Mouse (Mus musculus) lung, adult 2 months (tissue): Measurements from ENCODE around the gene Kifc3. TPM values are rescaled to one million over a fixed set of nuclear protein-coding genes. Genes with fewer than 3 reads are reported as not detected.

Experiments used
- DNase-seq: peaks from one replicate; pipeline ENCODE4 v3.0.0; 2022
- H3K4me1 ChIP-seq: fragments of 200-500 bp; 2 replicates; pipeline ENCODE4 v1.6.1; 2011; ENCODE audit warnings: low read length; ENCODE audit not compliant: control insufficient read depth, insufficient read depth
- H3K4me3 ChIP-seq: fragments of 200-500 bp; replicated peaks from 2 replicates; pipeline ENCODE3; 2011; ENCODE audit warnings: low read depth, mild to moderate bottlenecking, control low read depth, low read length; ENCODE audit errors: extremely low read depth
- CTCF ChIP-seq: fragments of 200-500 bp; IDR thresholded peaks from 2 replicates; pipeline ENCODE4 v1.5.1; 2011; ENCODE audit warnings: mild to moderate bottlenecking, low read length, control low read depth; ENCODE audit not compliant: insufficient read depth
- POLR2A ChIP-seq: fragments of 200-500 bp; IDR thresholded peaks from 2 replicates; pipeline ENCODE4 v1.6.1; 2011; ENCODE audit warnings: low read depth, mild to moderate bottlenecking, control low read depth, low read length, borderline replicate concordance; ENCODE audit errors: extremely low read depth
- WGBS: fragments of 180-500 bp; shearing (Covaris S2); methylation state at CpG from one replicate; pipeline ENCODE4 v1.1.7; 2018; 5-methylcytosine and 5-hydroxymethylcytosine counted together
- polyA plus RNA-seq: library from polyadenylated mRNA; depleted of rRNA; stranded (reverse); fragments of >200 nt; gene quantifications from 2 replicates; pipeline ENCODE4 v1.2.3, GENCODE M21; 2012

The Kifc3 gene
- polyA plus RNA-seq, 1 experiment, result 93.2 TPM

DNA sequence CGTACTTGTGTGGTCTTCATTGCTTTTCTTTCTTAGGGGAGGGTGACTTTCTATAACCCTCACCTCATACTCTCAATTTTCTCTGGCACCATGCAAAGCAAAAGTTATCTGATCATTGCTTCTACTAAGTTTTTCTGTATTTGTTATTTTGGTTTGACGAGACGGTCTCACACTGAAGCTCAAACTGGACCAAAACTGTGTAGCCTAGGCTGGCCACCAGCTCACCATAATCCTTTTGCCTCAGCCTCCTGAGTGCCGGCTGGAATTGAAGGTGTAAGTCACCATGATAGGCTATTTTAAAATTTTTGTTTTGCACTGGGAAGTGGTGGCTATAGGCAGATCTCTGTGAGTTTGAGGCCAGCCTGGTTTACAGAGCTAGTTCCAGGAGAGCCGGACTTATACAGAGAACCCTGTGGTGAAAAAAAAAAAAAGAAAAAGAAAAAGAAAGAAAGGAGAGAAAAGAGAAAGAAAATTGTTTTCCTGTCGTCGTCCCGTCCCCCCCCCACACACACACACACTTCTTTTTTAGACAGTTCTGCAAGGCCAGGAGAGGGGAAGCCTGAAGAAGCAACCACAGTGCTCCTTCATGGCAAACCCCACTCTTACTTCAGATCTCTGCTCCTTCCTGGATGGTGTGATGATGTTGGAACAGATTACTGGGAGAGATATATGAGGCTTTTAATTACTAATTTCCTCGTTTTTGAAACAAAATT is 870 bp upstream of the Kifc3 start:
- no peaks in the 10 kb centered on the region for H3K4me1 ChIP-seq
- DNase-seq, result no peak
- no peak for TF ChIP-seq POLR2A
- 51% methylated on average over 9 of the region's 9 CpGs for WGBS
- H3K4me3 ChIP-seq, result no peak overlapping the region

DNA sequence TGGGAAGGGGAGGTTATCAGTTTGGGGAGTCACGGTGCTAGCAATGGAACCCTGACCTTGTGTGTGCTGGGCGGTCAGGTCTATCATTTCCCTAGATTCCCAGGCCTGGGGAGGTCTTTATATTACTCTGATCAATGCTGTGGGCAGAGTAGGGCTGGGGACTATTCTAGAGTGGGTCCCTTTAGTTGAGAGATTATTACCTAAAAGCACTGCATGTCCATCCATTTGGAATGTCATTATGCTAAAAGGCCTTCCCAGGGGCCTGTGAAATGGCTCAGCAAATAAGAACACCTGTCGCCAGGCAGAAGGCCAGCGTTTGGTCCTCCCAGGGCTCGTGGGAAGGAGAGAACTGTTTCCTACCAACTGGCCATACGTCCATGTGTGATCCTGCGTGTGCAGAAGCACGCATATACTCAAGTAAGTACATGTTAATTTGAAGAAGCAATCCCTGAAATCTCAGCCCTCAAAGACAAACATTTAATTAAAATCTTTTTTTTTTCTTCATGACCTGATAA is 499 bp downstream of the Kifc3 start:
- Histone ChIP-seq H3K4me3 (no peak overlapping the region), H3K4me1 (no peaks in the 10 kb centered on the region)
- no peak for DNase-seq
- TF ChIP-seq CTCF (no peak), POLR2A (no peak)
- 78% methylated on average over 8 of the region's 8 CpGs for WGBS

DNA sequence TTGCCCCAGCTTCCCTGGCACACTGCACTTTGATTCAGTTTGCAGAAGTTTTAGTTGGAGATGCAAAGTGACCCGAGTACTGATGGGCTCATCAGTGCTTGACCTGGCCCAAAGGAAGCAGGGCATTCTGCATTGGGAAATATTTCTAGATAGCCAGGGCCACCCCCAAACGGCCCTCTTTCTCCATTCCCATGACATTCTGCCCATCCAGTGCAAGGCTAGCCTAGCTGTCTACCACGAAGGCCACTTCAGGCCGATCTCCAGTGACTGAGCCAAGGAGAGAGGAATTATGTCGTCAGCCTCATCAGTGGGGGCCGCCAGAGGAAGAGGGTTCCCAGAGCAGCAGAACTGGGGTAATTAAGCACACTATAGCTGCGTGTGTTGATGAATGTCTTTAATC is 1.1 kb downstream of the Kifc3 start:
- no peaks in the 10 kb centered on the region for H3K4me1 ChIP-seq
- no peak overlapping the region for H3K4me3 ChIP-seq
- WGBS, result 66% methylated on average over 7 of the region's 7 CpGs
- no peak for DNase-seq
- TF ChIP-seq CTCF, result no peak

DNA sequence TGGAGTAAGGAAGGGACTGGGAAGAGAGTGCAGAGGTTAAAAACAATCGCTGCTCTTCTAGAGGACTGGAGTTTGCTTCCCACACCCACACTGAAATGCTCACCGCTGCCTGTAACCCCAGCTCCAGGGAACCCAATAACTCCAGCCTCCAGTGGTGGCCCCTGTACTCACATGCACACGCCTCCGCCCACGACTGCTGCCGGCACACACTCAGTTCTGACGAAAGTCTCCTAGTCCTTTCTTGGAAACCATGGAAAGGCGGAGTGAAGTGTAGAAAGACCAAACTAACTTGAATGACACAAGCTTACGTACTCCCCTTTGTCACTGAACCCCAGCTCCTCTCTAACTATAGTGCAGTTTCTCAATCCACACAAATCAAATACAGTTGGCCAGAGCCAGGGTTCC is 2.6 kb downstream of the Kifc3 start:
- DNase-seq, result no peak
- WGBS, result 69% methylated on average over 9 of the region's 9 CpGs
- Histone ChIP-seq H3K4me1 (no peaks in the 10 kb centered on the region), H3K4me3 (no peak overlapping the region)
- no peak for TF ChIP-seq POLR2A
- no peak for TF ChIP-seq CTCF

DNA sequence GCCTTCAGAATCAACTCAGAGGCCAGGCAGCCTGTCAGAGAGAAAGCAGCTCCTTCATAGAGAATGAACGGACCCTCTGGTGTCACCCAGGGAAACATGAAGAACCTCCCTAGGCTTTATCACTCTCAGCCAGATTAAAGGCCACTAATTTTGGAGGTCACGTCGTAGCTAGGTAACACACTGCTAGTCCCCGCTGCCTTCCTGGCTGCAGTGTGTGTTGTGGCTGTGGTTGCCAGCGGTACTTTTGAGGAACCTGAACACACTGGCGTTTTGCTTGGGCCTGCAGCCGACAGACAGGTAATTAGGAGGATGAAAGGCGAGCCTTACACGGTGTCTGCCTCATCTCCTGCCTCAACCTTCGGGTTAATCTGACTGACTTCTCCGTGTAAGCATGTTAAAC is 6.9 kb downstream of the Kifc3 start:
- no peaks in the 10 kb centered on the region for H3K4me1 ChIP-seq
- no peak for DNase-seq
- WGBS, result 67% methylated on average over 11 of the region's 11 CpGs
- TF ChIP-seq CTCF, result no peak
- TF ChIP-seq POLR2A, result no peak
- H3K4me3 ChIP-seq, result no peak overlapping the region

DNA sequence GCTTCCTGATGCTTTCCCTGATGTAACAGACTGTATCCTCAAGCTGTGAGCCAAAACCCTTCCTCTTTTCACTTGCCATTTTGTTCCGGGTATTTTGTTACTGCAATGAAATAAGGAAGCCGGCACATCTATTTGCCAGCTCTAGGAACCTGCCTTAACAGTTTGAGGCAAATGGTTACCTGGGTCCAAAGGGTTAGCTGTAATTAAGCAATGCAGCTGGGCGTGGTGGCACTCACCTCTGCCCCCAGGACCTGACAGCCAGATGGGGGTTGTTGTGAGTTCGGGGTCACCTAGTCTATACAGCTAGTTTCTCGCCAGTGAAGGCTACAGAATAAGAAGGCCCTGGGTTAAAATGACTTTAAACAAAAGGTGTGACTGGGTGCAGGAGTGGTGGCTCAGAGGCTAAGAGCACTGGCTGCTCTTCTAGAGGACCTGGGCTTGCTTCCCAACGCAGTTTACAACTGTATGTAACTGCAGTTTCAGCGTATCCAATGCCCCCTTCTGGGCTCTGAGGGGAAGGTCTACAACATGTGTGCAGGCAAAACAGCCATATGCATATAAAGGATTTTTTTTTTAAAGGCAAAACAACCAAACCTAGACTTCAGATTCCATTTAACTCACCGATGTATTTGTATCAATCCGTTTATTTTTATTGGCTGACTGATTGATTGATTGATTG is 11.0 kb downstream of the Kifc3 start:
- WGBS, result 86% methylated on average over 9 of the region's 9 CpGs
- TF ChIP-seq POLR2A, result no peak
- TF ChIP-seq CTCF, result no peak
- Histone ChIP-seq H3K4me3 (no peak overlapping the region), H3K4me1 (no peaks in the 10 kb centered on the region)
- DNase-seq, result no peak

DNA sequence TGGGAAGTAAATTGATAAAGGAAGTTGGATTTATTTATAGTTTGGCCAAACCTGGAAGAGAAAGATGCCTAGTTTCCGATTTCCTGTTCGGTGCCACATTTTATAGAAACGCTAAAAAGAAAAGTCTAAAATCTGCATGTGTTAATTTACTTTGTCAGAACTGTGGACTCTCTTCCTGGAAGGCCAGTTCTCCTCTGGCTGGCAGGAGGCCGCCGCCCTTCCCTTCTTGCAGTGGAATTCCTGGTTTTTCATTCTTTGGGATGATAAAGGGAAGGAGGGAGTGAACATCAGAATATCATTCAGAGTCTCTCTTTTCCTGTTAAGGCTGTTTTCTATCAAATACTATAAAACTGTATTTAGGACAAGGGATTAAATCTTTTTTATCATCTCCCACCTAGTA is 15.0 kb downstream of the Kifc3 start:
- no peak for TF ChIP-seq CTCF
- no peak for TF ChIP-seq POLR2A
- no peaks in the 10 kb centered on the region for H3K4me1 ChIP-seq
- no peak overlapping the region for H3K4me3 ChIP-seq
- DNase-seq, result no peak
- 45% methylated on average over 5 of the region's 5 CpGs for WGBS

DNA sequence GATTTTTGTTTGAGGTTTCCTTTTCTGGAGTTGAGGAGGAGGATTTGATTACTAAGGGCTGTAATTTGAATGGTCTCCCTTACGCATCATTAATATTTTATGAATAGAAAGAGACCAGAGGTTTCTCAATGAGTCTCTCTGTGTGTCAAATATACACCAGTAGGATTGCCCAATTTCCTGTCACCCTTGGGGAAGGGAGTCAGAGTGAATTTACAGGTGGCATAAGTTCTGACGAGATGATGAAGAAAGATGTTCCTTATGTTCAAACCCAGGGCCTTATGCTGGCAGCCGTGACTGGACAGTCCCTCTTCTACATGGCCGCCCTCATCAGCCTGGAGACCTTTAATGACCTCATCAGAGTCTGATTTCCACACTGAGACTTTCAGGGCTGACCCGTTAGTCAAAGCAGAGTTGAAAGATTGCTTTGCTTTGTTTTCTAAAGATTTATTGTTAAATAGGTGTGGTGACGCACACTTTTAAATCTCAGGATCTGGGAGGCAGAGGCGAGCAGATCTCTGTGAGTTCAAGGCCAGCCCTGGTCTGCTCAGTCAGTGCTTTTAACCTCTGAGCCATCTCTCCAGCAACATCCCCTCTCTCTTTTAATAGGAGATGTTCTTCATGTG is 16.6 kb downstream of the Kifc3 start:
- 86% methylated on average over 7 of the region's 7 CpGs for WGBS

DNA sequence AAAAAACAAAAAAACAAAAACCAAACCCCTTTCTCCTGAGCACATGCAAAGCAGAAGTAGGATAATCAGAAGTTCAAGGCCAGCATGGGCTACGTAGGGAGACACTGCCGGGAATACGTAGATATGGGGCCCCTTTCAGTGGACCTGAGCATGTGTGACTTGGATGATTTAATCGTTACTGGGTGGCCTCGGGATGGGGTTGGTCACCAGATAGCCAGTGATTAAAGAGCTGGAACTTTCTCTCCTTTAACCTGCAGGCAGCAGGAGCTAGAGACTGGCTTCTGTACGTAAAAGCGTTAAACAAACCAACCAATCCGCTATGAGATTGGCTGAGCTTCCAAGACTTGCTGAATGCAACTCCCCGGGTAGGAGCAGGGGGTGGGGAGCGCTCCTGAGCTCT is 17.5 kb downstream of the Kifc3 start:
- DNase-seq, result no peak
- Histone ChIP-seq H3K4me1 (no peaks in the 10 kb centered on the region), H3K4me3 (no peak overlapping the region)
- 70% methylated on average over 10 of the region's 10 CpGs for WGBS
- TF ChIP-seq POLR2A, result no peak
- TF ChIP-seq CTCF, result no peak

More for the DNA sequence above, 16.6 kb downstream of the Kifc3 start:
- Histone ChIP-seq H3K4me3 (no peak overlapping the region), H3K4me1 (no peaks in the 10 kb centered on the region)
- no peak for DNase-seq
- no peak for TF ChIP-seq CTCF
- no peak for TF ChIP-seq POLR2A

DNA sequence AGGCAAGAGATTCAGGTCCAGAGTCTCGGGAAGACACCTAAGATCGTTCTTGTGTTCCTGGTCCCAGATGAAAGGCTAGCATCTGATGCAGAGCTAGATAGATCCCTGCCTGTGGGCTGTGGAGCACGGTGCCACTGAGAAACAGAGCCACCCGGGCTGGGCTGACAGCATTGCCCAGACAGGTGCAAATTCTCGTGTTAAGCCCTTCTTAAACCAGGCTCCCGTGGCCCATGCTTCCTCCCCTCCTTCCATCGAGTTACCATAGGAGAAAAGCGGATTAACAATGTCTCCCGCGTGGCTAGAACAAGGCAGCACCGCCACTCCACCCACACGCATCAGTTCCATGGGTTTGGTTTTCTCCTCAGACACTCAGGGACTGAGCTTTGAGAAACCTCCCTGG is 18.4 kb downstream of the Kifc3 start:
- Histone ChIP-seq H3K4me3 (no peak overlapping the region), H3K4me1 (no peaks in the 10 kb centered on the region)
- DNase-seq, result no peak
- 76% methylated on average over 12 of the region's 12 CpGs for WGBS
- no peak for TF ChIP-seq POLR2A
- no peak for TF ChIP-seq CTCF
